Mouse (Mus musculus): ENCODE results near the gene Tecta. TPM values are rescaled to one million over a fixed set of nuclear protein-coding genes. Genes with fewer than 3 reads are reported as not detected.

Gene Tecta
- under 1 TPM; 0.23 to 0.32 TPM for total RNA-seq (2021)
- long read RNA-seq, experiment 1, partial matches to known transcripts: 0 of 1 reads
- long read RNA-seq, experiment 1, other reads (novel, unspliced or antisense): 1 of 1 reads
- long read RNA-seq, experiment 2, partial matches to known transcripts: 0 of 1 reads
- long read RNA-seq, experiment 2, other reads (novel, unspliced or antisense): 1 of 1 reads

DNA sequence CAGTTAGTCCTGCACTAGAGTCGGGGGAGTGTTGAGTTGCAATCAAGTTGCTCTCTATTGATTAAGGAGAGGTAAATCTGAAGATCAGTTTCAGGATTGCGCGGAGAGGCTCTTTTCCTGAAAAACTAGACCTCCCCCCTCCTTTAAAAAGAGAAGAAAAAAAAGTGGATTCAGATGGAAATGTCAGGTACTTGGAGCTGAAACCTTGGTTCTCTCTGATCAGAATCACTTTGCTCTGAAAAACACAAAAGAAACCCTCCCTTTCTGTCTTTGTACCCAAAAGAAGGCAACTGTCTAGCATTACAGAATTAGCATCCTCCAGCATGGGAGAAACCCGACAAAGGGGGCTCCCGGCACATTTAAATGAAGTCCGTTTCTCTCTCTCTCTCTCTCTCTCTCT is at the start of gene Tecta:
TSS of gene Tecta (minus strand) at position 101 of the 400 bp plus-strand sequence.
- no peak for DNase-seq (ENCODE audit: low spot score in 2 of 2)

DNA sequence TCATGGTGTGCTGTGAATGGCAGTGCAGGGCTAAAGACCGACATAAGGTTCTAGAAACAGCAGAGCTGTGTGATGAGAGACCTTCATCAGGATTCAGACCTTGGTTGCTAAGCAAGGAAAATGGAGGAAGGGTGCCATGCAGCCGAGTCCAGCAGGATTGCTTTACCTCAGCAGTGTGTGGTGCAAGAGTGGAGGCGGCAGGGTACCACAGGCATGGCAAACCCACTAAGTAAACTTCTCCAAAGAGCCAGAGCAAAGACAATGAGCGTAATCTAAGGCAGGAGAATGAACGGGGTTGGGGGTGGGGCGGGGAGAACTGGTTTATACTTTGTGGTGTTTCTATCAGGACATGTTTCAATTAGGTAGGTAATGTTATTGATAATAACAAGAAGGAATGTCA is 49.3 kb upstream of the Tecta start:
- no peak for DNase-seq (ENCODE audit: low spot score in 2 of 2)

DNA sequence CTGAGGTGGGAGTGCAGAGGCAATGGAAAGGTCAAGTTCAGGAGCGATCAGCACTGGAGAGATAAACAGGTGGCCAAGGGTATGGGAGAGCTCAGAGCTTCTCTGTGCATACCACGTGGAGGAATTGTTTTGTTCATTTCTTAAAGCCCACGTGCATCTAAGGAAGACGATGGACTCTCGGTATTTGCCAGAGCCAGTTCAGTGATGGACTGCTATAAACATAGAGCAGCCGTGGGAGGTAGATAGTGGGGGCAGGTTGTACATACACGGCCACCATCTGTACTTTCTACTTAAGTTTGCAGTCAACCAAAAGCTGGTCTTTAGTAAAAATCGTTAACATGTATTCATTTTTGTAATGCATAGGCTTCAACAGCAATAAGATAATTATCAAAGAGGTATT is 42.4 kb upstream of the Tecta start:
- DNase-seq (ENCODE audit: low spot score in 2 of 2): no peak

DNA sequence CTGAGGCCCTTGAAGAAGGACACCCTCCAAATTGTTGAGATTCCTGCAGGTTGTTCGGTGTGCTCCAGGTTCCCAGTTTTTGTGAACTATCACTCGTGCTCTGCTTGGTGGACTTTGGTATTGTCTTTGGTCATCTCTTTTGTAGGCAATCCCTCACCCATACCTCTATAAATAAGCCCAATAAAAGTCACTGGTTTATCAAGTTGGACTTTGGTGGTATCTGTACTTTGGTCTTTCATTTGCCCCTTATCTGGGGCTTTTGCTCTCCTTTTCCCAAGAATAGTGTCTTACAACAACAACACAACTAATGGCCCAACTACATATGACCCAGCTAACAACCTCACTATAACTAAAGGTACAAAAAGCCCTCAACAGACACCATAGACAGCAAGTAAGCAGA is 41.5 kb upstream of the Tecta start:
- no peak for DNase-seq (ENCODE audit: low spot score in 2 of 2)

DNA sequence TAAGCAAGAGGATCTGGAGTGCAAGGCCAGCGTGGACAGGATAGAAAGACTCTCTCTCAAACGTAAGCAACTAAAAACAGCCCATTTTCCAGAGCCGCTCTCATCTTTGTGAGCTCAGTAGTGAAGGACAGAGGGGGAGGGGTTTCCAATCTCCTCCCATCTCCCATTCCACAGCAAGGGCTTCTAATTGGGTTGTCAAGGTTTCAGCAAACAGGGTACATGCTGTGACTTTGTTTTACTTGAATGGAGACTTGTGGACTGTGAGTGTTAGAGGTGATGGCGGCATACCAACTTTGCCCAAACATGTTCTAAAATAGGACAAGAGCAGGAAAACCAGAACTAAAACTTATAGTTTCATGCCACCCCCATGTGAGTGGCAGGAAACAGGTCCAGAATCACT is 39.7 kb upstream of the Tecta start:
- no peak for DNase-seq (ENCODE audit: low spot score in 2 of 2)

DNA sequence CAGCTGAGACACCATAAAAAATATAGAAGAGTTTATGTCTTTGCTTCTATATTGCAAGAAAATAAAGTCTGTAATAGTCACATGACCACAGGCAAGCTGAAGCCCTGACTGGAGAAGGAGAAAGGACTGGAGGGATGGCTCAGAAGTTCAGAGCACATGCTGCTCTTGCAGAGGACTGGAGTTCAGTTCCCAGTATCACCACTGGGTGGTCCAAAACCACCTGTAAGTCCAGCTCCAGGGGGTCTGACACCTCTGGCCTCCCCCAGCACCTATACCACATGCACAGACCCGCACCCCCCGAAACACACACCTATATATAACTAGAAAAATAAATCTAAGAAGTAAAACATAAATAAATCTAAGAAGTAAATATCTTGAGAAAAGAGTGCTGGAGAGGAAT is 32.4 kb upstream of the Tecta start:
- no peak for DNase-seq (ENCODE audit: low spot score in 2 of 2)

DNA sequence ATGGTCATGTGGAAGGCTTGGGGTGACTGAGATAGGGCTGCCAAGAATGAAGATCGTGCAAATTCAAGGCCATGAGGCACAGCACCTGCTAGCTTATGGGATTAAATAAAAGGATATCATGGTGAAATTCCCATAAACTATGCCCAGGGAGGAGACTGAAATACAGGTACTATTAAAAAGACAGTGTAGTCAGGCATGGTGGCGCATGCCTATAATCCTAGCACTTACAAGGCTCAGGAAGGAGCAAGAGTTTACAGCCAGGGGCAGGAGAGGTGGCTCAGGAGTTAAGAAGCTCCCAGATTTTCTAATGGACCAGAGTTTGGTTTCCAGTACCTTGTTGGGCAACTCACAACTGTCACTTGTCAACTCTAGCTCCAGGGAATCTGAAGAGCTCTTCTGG is 31.9 kb upstream of the Tecta start:
- no peak for DNase-seq (ENCODE audit: low spot score in 2 of 2)

DNA sequence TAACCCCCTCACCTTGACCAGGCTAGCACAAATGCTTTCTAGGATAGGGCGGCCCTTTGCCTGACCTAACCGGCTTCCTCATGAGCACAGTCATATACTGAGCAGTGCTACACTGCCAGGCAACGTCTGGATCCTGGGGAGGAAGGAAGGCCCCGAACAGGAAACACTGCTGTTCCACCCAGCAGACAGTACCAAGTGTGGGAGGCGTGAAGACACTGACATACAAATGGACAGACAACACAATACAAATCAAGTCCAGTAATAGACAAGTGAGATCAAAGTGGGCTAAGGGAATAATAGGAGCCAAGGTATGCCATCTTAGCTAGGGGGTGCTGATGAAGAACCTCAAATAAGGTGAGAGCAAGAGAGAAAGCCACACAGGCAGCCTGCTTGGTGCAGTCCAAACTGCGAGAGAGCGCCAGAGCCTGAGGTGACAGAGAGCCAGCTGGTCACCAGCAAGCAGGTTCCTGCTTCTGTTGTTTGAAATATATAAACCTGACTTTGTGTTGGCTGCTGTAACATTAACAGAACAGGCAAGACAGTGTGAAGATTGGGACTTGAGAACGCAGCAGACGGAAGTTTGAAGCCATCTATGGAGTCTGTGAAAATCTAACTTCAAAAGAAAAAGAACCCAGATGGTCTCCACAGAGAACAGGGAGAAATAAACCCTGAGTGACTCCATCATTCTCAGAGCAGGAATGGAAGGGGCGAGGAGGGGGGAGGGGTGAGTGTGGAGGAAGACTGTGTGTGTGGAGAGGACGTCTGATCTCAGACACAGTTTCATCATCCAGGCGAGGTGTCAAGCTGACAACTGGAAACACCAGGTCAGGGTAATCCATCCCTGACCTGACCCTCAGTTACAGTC is 28.6 kb upstream of the Tecta start:
- no peak for DNase-seq (ENCODE audit: low spot score in 2 of 2)

DNA sequence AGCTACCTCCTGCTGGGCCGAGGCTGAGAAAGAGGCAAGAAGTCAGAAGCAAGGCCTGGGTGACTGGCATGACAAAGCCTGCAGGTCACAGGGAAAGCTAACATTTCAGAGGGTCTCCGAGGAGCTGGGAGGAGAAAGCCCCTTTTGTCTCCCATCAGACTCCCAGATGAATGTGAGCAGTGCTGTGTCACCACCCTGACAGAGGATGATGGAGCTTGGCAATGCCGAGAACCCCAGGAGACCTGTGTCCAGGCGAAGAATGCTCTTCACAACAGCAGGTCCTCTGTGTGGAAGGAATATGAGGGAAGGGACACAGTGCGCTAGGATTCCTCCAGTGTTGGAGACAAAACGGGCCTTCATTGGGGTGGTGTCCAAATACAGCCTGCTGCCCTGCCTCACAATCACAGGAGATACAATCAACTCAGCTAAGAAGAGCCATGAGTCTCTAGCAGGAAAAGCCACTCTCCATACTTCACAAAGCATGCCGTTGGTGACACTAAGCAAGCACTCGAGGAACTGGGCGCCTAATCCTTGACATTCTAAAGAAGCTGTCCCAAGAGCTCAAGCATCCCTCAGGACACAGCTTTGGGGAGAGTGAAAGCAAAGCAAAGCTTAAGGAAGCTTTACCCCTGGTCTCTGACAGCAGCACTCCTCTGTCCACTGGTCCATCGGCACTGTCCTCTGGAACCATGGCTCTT is 27.1 kb upstream of the Tecta start:
- DNase-seq (ENCODE audit: low spot score in 2 of 2): no peak

DNA sequence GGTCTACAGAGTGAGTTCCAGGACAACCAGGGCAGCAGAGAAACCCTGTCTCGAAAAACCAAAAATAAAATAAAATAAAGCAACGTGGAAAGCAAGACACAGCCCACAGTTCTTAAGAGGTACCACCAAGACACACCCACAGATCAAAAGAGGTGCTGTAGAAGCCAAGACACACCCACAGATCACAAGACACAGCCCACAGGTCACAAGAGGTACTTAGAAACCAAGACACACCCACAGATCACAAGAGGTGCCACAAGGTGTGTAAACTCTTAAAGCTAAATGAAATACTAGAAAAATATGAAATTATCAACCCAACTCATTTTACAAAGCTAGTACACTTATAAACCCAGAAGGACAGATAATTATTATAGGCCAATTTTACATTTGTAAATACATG is 23.9 kb upstream of the Tecta start:
- no peak for DNase-seq (ENCODE audit: low spot score in 2 of 2)

DNA sequence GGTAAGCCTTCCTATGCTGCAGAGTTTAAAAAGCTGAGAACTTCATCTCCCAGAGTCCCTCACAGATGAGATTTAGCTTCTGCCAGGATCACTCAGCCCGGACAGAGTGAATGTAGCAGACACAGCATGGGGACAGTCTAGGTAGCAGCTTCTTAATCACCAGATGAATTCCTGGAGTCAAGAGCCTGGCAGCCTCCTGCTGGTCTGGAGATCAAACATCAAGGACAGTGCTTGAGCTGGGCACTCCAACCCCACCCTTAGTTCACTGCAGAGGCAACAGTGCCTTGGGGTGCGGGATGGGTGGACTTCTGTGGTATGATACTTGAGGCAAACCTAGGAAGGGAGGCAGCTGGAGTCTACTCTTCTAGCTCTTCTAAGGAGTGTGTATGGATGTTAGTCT is 20.0 kb upstream of the Tecta start:
- no peak for DNase-seq (ENCODE audit: low spot score in 2 of 2)

DNA sequence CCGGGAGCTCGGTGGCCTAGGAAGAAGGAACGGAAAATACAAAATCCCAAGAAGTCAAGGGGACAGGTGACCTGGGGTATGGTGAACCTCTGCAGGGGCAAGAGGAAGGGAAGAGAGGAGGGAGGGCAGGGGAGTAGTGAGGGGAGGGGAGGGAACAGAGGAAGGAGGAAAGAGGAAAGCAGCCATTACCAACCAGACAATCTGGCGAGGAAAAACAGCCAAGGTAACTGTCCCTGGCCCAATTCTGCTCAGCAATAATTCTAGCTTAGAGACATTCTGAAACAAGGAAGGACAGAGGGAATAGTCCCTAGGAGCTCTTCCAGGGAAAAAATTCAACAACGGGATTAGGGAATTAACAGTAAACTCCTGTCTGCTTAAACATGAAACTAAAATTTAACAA is 19.1 kb upstream of the Tecta start:
- DNase-seq (ENCODE audit: low spot score in 2 of 2): no peak

DNA sequence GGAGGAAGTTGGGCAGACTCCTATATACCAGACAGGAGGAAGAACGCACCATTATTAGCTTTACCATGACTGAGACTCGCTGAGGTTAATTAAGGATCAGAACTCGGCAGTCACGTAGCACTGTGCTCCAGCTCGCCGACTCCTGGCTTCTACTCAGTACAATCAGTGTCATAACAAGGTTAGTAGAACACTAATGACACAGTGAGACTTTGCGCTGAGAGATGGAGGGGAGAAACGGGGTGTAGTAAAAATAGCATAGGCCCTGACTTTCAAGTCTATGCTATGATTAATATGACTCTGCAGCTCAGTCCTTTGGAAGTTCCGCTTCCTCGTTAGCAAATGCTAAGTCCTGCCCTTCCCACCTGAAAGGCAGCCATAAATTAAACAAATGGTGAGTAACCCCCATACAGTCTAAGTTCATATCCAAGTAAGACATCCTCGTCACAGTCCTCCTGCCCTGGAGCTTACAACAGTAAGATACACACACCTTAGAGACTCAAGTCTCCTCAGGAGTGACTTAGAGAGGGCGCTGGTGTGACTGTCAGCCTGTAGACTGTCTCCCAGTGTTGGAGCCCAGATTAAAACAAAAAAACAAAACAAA is 17.7 kb upstream of the Tecta start:
- peak in 1 of 2 experiments; percentile 13 for DNase-seq (ENCODE audit: low spot score in 2 of 2)

DNA sequence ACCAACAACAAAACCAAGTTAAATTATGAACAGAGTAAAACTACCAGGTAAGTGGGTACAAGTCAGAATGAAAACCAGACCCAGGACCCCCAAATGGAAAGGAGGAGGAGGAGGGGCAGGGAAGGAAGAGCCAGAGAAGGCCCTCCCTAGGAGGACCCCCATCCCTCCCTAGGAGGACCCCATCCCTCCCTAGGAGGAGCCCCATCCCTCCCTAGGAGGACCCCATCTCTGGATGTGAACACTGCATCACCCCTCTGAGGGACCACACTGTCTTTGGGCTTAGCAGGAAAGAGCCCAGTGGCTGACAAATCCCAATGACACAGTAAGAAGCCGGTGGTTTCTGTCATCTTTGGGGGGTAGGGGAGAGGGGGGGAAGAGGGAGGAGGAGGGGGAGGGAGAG is 15.5 kb upstream of the Tecta start:
- DNase-seq (ENCODE audit: low spot score in 2 of 2): no peak

DNA sequence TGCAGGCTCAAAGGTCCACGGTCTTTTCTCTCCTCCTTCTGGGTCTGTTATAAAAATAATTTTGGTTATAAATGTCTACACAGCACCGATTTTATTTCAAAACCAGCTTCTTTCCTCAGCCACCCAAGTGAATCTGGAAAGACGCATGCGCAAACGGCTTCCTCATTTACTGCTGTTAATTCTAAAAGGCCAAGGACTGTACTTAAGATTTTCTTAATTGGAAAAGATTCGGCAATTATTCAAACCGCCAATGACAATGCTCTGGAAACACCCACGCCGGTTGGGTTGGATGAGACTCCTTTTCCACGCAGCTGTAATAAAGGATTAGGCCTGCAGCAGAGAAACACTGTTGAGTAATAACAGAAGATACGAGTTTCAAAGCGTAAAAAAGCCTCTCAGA is 13.6 kb upstream of the Tecta start:
- DNase-seq (ENCODE audit: low spot score in 2 of 2): no peak

DNA sequence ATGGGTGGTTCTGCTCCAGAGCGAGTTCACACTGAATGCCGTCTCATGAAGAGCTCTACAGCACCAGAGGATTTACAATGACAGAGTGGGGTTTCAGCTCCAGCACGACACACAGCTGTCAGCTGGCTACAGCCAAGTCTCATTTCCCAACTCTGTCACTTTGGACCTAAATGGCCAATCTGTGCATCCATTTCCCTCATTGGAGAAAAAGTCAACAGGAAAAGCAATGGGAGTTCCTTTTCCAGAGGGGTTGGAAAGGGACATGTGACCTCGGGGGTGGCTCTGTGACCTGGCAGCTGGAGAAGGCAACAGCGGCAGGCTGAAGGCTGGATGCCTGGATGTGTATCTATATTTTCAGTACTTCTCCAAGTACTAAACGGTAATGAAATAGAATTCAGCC is 11.6 kb upstream of the Tecta start:
- no peak for DNase-seq (ENCODE audit: low spot score in 2 of 2)

DNA sequence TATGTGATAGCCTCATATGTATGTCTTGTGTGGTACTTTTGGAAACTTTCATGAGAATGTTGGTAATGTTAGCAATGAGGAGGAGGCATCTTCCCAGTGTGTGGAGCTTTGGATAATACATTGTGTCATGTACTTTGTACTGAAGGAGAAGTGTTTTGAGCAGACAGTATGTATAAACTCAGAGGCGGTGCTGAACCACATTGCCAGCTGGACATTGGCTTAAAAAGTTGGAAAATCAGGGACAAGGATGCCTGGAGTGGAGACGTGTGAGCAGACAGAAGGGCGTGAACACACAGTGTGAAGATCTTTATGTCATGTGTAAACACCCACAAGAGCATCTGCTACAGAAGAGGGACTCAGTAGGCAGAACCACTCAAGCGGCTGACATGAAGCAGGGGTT is 6.0 kb upstream of the Tecta start:
- no peak for DNase-seq (ENCODE audit: low spot score in 2 of 2)

DNA sequence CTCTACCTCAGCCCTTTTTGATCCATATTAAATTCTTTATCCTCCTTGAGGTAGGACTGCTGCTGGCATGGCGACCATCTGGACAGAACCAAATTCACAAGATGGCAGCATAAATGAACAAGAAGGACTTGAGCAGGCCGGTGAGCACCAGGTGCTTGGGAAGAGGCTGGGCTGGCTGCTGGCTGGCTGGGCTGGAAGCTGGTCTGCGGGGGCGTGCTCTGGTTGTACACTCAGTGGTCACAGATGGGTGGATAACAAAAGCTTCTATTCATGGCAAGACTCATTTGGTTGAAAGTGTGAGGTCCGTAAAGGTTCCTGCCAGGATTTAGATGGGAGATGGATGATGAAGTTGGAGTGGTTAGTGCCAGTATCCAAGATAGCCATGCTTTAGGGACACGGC is 1.8 kb upstream of the Tecta start:
- DNase-seq (ENCODE audit: low spot score in 2 of 2): no peak

DNA sequence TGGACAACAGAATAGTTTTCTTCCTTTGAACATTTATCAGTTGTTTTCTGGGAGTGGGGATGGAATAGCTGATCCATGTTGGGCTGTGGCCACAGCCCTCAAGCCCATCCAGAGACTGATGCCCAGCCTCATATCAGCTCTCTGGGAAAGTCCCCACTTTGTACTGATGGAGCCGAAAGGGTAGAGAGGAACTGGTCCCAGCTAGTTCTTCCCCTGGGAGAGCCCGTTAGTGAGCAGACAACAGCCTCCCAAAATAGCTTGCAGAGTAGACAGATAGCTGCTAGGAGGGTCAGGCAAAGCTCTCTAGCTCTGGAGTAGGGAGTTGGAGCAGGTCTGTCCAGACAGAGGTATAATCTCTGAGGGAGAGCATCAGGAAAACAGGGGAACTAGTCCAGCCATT is 3.6 kb downstream of the Tecta start:
- DNase-seq (ENCODE audit: low spot score in 2 of 2): no peak

DNA sequence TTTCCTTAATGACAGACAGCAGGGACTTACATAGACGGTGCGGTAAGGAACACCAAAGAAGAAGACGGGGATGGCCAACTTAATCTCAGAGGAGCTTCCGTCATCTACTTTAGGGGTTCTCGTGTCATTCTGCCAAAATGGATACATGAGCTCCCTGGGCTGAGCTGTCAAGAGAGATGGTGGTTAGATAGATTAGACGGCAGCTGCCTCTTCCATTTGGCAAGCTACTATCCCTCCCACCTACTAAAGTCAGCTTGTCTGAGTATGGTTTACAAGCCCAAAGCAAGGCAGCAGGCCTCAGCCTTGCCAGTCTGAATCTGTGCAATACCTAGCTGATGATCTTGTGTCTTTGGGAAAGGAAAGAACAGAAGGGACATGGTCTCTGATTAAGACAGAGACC is 4.8 kb downstream of the Tecta start:
- DNase-seq (ENCODE audit: low spot score in 2 of 2): no peak

DNA sequence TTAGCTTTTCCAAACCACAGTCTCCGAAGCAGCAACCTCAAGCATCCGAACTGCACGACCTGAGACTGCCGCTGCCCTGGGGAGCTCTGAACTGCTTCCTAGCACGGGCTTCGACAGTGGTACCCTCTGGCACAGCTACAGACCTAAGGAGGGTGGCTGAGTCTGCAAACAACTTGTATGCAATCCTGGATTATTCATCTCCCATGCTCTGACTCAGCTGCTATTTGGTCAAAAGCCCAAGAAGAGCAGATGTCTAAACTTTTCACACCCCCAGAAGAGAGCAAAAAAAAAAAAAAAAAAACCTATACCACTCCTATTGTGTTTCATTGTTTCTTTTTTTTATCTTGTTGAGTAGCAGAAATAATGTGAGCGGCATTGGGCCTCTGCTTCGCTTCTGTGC is 5.4 kb downstream of the Tecta start:
- no peak for DNase-seq (ENCODE audit: low spot score in 2 of 2)

DNA sequence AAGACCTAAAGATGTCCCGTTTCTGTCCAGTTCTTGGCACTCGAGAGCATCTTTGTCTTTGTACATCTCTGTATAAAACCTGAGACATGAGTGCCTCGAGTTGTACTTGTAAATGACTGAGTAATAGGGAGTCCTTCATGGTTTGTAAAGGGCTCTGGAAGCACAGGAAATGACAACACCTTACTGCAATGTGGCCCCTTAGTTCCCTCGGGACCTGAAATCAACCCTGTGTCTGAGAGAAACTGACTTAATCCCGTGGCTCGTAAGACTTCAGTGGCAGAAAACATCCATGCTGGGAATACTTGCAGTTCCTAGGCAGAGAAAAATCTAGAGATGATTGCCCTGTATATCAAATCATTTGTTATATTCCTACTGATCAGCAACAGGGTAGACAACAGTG is 6.8 kb downstream of the Tecta start:
- no peak for DNase-seq (ENCODE audit: low spot score in 2 of 2)
